Mouse (Mus musculus) CH12.LX (cell line): Measurements from ENCODE around the gene A830018L16Rik.

Experiments used
- CHD1 ChIP-seq: IDR thresholded peaks from 2 replicates; pipeline ENCODE4 v1.6.1; 2012; ENCODE audit warnings: low read depth, low read length, improper control_type of control experiment, inconsistent platforms
- CTCF ChIP-seq, 2 experiments: IDR thresholded peaks in 1 of 2; conservative IDR thresholded peaks in 1 of 2; 2 replicates each; pipeline ENCODE4 v1.5.1; 2011 to 2012; ENCODE audit warnings: low read depth in 2 of 2, low read length in 2 of 2, improper control_type of control experiment in 1 of 2, inconsistent platforms in 1 of 2, mild to moderate bottlenecking in 1 of 2, moderate library complexity in 1 of 2
- E2F4 ChIP-seq: IDR thresholded peaks from 2 replicates; pipeline ENCODE4 v1.6.1; 2011; ENCODE audit warnings: low read depth, low read length, improper control_type of control experiment; ENCODE audit not compliant: insufficient replicate concordance
- JUN ChIP-seq: IDR thresholded peaks from 2 replicates; pipeline ENCODE4 v1.6.1; 2011; ENCODE audit warnings: low read depth, mild to moderate bottlenecking, low read length, improper control_type of control experiment, moderate library complexity; ENCODE audit not compliant: insufficient read depth

- TF ChIP-seq JUN (no peak), CHD1 (no peak), CTCF (conservative IDR thresholded peaks at IDR 0.05 in 1 of 2, IDR thresholded peaks at IDR 0.05 in 1 of 2; ENCODE audit: low read depth in 2 of 2, low read length in 2 of 2) (no peak), E2F4 (no peak)
Measured at GRCm38 (mm10) chr1:11996297-11996878, 582.5 kb downstream of the A830018L16Rik start.
